Mouse (Mus musculus) erythroblast, adult 5-6 weeks (primary cell): ENCODE results near the gene Rnf32. TPM values are rescaled to one million over a fixed set of nuclear protein-coding genes. Genes with fewer than 3 reads are reported as not detected.

Experiments
- ATAC-seq: replicated peaks from 2 replicates; pipeline ENCODE4 v1.8.0; 2016; ENCODE audit warnings: moderate number of reproducible peaks, mild to moderate bottlenecking, moderate TSS enrichment, inconsistent platforms; ENCODE audit not compliant: poor library complexity, low FRiP score, severe bottlenecking
- total RNA-seq, 2 experiments: library from RNA; stranded (forward) in 1 of 2; stranded (reverse) in 1 of 2; fragments of 150-400 nt in 1 of 2; fragments of 200-764, 138-1000 nt in 1 of 2; gene quantifications; 2 replicates each; pipeline versions ENCODE4 v1.2.3 to v1.2.4; 2015 to 2017; ENCODE audit warnings: low replicate concordance in 2 of 2

The Rnf32 gene
- total RNA-seq, 2 experiments from 2014 or later, result not detected

- ATAC-seq, result no peak
These were observed 58.1 kb downstream of the Rnf32 start for GRCm38 (mm10) chr5:29253876-29254275.

DNA sequence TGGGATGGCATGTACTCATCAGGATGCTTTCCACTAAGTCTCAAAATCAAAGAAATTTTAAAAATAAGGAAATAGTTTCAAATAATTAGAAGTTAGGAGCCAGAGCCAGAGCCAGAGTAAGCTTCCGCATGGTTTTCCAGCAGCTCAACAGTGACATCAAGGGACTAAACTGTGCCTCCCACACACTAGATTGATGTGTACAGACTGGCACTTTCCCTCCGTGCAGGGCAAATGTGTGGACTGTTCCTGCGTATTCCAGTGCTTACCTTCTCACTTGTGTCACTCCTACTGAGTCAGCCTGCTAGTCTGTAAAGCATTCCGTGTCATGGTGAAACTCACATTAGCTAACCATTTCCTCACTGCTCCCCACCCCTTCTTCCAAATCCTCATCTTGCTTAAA lies 75.1 kb downstream of the Rnf32 start:
- no peak for ATAC-seq

DNA sequence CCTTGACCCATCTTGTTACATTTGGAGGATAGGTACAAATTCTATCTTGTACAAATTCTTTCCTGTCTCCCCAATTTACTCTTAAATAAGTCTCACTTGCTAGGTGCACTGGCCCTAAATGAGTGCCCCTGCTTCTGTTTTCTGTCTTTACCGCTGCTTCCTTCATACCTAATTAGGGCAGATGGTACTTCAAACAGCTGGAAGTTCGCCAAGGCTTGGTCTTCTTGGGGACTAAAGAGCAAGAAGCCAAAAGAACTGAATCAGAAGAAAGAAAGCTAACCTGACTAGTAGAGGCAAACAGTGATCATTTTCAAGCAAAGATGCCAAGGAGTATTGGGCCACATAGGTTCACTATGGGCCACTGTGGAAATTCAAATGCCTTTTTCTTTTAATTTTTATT lies 77.6 kb downstream of the Rnf32 start:
- ATAC-seq, result no peak

GRCm38 (mm10) chr5:29274746-29275145 lies 79.0 kb downstream of the Rnf32 start:
- ATAC-seq, result no peak

Other genes with a start within 250 kb of the Rnf32 start
- gene Lmbr1, start 182.4 kb downstream of the Rnf32 start, total RNA-seq (2015; ENCODE audit: low replicate concordance), result 0.58 TPM in 1 of 2 replicates, not detected in the other
- gene Lmbr1, start 182.4 kb downstream of the Rnf32 start, total RNA-seq (2017; ENCODE audit: low replicate concordance), result 0.70 and 2.1 TPM in 2 replicates
- 0.77 and 5.2 TPM in 2 replicates for gene Nom1, start 238.7 kb downstream of the Rnf32 start, total RNA-seq (2015; ENCODE audit: low replicate concordance)
- 3.0 and 7.2 TPM in 2 replicates for gene Nom1, start 238.7 kb downstream of the Rnf32 start, total RNA-seq (2017; ENCODE audit: low replicate concordance)